Mouse (Mus musculus) frontal cortex, postnatal 25 days (tissue): ENCODE measurements around the gene Syde1.
A peak's percentile ranks its signal among the peaks of the same experiment; 100 is the strongest.
"Not testable (repeated sequence)": the region's sequence is repeated elsewhere in the genome, so short reads cannot be mapped to it uniquely, and the experiment has no call there.

Source experiments
- DNase-seq, 2 experiments: peaks; one replicate each; pipeline ENCODE4 v3.0.0; 2022; ENCODE audit warnings: low spot score in 2 of 2

Gene Syde1

DNA sequence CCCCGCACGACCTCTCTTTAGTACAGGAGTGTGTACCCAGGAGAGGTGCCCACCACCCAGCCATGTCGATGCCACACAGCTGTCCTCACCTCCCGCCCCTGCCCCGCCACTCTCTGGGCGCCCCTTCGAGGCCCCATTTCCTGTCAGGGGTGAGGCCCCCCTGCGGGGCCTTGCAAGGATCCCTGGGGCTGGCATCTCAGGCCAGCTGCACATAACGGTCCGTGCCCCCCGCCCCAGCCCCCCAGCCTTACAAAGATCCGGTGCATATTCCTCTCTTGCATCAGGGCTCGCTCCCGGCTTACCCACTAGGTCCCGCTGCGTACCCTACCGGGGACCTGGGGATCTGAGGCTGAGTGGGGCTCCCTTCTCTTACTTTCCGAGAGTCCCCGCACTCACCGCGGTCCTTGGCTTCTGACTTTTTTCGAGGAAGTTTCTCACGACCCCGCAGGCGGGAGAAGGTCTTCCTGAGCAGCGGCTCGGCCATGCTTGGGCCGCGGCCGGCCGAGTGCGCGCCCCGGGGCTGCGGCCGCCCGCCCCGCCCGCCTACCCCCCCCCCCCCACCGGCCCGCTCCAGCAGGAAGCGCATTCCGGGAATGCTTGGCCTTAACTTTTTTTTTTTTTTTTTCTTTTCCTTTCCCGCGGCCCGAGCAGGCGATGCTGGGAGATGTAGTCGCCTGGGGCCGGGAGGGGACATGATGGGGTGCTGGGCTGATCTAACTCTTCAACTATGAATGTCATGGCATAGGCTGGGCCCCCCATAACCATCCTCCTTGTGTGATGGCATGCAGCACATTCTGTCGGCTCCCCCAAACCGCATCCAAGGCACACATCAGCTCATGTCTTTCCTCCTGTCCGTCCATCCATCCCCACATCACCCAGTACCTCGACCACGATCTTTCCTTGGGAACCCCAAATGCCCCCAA lies at the start of gene Syde1:
Gene Syde1, minus strand, starts transcription at position 559 of the 923 bp plus-strand sequence.
- DNase-seq: no peak

DNA sequence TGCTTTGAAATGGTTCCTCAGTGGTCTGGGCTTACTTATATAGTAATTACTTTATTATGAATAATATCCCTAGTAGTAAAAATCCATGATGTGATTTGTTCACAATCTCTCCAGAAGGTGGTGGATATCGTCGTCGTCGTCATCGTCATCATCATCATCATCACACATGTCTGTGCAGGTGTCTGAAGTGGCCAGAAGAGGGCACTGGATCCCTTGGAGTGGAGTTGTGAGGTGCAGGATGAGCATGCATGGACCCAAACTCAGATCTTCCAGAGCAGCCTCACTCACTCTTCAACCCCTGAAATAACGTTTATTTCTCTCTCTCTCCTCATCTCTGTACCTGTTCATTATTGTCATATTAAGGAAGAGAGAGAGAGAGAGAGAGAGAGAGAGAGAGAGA lies 40.5 kb upstream of the Syde1 start:
- peak; percentile 9 to 11 for DNase-seq

DNA sequence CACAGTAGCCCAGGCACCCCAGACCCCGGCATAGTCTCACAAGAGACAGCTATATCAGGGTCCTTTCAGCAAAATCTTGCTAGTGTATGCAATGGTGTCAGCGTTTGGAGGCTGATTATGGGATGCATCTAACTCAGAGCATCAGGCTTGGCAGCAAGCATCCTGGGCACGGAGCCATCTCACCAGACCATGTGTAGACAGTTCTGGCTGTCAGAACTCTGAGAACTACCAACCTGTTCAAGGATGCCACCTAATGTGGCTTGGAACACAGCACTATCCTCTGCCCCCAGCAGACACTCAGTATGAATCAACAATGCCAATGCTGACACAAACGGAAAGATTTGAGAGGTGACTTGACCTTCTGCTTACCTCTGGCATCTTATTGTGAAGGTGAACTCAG lies 38.4 kb upstream of the Syde1 start:
- DNase-seq: no peak

DNA sequence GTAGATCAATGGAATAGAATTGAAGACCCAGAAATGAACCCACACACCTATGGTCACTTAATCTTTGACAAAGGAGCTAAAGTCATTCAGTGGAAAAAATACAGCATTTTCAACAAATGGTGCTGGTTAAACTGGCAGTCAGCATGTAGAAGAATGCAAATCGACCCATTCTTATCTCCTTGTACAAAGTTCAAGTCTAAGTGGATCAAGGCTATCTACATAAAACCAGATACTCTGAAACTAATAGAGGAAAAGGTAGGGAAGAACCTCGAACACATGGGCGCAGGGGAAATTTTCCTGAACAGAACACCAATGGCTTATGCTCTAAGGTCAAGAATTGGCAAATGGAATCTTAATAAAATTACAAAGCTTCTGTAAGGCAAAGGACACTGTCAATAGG lies 31.4 kb upstream of the Syde1 start:
- not testable (repeated sequence) for DNase-seq

DNA sequence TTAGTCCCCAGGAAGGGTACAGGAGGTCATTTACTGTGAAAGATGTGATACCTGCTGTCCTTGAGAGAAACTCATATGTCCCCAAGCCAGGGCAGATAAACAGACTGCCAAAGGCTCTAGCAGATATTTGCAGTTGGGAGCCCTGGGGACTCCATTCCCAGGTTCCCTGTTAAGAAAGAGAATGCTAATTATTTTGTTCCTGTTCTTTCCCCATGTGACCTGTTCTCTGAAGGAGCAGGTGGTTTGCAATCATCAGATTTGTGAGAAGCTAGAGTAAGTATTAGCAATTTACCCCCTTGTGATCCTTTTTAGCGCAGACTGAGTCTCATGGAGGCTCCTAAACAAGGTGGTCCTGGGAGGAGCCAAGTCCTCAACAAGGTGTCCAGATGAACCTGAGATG lies 26.2 kb upstream of the Syde1 start, which contains the start of gene Olfr1357:
Gene Olfr1357, minus strand, starts transcription at position 101 of the 400 bp plus-strand sequence.
- no peak for DNase-seq

DNA sequence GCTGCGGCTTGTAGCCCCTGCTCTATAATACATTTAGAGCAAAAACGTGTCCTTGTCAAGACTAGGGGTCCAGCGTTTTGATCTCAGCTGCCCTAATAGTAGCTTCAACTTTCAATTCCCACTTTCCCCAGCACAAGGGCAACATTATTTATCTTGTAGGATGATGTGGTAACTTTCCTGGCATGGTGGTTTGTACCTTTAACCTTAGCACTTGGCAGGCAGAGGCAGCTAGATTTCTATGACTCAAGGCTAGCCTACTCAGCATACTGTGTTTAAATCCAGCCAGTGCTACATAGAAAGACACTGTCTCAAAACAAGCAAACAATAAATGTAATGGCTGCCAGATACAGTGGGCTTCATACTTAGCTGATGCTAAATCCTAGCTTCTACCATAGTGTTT lies 15.8 kb upstream of the Syde1 start:
- DNase-seq: no peak

DNA sequence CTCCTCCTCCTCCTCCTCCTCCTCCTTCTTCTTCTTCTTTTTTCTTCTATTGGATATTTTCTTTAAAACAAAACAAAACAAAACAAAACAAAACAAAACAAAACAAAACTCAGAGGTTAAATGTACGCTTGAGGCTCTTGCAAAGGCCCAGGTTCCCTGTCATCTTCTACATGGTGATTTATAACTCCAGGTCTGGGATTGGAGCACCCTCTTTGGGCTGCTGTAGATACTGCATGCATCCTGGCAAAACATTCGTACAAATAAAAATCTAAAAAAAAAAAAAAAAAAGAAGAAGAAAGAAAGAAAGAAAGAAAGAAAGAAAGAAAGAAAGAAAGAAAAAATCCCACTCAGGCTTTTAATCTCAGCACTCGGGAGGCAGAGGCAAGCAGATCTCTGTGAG lies 13.3 kb upstream of the Syde1 start:
- peak; percentile 27 to 31 for DNase-seq

DNA sequence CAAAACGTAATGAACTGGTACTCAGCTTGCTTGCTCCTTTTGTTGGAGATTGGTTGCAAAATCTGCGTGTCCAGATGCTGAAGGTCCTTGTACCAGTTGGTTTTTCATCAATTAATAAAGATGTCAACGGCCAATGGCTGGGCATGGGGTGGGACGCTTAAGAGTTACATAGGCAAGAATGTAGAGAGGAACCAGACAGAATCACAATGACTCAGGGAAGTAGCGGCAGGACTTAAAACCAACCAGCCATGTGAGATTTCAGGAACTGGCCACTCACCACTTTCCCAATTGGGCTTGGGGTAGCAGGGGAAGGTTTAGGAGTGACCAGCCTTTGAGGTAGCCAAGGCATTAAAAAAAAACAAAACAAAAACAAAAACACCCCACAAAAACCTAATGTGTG lies 8.1 kb upstream of the Syde1 start:
- no peak for DNase-seq

DNA sequence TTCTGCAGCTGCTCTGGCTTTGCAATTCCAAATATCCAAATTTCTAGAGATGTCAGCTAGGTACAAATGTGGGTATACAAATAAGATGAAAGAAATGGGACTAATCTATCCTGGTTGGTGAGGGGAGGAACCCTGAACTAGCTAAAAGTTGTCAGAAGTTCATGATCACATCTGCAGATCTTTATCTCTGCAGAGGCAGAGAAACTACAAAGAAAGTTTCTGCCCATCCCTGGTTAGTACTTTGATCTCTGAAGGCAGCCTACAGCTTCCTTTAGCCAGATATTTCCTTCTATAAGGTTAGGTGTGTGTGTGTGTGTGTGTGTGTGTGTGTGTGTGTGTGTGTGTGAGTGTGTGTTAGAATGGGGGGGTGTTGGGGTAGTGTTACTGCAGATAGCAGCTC lies 2.8 kb upstream of the Syde1 start:
- no peak for DNase-seq

DNA sequence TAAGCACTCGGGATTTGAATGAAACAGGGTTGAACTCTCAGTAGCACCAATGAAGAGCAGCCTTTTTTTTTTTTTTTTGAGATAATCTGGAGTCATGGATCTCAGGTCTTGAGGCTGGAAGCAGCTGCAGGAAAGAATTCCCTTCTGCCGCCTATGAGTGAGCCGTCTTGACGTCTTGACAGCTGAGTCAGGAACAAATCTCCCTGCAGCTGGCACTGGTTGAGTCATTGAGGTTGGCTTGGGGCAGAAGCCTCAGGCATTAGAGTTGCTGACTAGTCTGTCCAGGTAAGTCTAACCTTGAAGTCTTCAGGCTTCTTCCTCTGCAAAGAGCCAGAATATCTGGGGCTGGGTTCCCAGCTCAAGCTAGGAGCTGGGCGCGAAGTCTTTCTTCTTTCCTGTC lies 2.4 kb upstream of the Syde1 start:
- no peak for DNase-seq

DNA sequence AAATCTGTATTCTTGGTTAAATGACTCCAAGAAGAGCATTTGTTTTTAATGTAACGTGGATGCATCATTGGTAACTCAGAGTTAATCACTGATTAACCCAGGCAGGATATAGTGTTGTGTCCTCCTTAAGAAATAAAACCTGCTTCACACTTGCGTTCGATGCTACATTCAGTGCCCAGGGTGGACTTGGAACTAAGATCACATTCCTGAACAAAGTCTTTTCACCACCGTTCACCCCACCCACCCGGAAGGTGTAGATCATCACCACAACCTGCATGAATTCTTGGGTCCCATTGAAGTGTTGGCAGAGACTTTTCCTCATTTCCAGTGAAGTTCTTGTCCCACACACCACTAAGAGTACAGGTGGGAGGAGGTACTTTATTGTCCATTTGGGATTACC lies 2.0 kb upstream of the Syde1 start:
- no peak for DNase-seq

DNA sequence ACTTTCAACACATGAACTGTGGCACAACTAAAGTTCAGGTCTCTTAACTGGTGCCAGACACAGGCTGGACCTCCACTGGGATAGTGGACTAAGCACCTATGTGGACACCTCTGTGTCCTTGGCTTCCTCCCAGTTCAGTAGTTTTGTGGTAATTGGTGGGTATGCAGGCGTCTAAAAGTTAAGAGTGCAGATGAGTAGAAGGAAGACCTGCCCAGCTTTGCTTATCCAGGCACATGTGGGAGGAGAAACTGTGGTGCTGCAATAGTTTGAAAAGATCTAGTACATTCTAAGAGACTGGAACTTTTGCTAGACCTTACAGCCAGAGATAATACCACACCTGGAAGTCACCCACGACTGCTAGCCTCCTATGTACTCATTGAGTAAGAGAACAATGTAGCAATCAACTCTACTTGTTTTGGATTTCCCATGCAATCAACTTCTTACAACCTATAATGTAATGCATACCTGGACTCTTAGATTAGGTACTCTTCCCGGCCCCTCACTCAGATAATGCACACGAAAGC lies 1.2 kb upstream of the Syde1 start:
- no peak for DNase-seq

DNA sequence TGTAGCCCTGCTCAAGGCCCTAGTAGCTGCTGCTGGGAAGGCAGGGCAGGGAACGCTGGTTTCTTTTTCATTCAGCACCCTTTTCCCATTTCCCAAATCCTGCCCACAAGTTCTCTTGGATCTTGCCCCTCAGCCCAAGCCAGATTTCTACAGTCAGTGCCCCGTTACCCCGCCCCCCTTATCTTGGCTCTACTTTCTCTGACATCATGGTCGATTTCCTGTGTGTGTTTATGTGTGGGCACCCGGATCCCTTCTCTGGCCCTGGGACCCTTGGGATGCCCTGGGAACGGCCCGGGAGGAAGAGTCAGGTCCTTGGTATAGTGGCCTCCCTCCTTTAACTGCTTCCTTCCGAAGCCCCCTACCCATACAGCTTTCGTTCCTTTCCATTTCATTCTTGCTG lies 1.0 kb downstream of the Syde1 start:
- no peak for DNase-seq

DNA sequence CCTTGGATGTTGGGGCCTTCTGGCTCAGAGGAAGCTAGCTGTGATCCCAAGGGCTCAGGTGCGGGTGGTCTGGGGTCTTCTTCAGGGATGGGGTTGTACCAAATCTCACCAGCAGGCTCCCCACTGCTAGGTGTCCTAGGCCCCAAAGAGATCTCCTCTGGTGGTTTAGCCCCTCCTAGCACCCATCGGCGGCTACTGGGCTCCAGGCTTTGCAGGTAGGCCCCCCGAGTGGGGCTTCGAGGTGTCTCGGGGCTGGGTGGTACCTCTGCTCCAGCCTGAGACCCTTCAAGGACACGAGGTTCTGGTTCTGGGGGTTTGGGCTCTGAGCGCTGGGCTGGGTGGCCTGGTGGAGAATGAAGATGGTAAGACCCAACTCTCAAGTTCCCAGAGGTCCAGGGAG lies 1.9 kb downstream of the Syde1 start:
- no peak for DNase-seq

DNA sequence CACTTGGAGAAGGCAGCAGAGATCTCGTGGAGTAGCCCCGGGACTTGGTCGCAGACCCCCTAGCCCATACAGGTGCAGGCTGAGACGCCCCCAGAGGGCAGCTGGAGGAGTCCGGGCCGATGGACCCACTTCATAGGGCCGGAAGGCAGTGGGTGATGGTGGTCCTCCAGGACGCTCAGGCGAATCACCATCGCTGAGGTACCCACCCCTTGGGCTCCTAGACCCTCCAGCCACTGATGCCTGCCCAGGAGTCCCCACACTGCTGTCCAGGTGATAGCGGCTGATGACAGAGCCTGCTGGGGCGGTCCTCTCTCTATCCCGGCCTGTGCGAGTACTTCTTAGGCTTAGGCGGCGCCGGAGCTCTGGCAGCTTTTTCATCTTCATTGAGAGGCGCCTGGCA lies 2.5 kb downstream of the Syde1 start:
- DNase-seq: no peak

DNA sequence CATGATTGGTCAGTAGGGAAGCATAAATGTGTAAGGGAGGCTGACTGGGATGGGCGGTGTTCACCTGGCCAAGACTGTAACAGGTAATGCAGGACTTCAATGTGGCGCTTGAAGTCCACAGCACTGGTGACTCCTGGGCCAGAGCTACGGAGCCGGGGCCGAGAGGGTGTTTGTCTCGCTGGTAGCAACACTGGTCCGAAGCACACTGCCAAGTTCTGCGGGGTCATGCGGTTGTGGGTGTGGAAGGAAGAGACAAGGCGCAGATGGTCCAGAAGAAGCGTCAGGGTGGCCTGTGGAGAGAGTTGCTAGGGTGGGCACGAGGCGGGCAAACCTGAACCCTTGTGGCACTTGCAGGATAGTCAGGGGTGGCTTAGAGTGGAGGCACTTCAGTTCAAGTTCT lies 5.7 kb downstream of the Syde1 start:
- DNase-seq: no peak

DNA sequence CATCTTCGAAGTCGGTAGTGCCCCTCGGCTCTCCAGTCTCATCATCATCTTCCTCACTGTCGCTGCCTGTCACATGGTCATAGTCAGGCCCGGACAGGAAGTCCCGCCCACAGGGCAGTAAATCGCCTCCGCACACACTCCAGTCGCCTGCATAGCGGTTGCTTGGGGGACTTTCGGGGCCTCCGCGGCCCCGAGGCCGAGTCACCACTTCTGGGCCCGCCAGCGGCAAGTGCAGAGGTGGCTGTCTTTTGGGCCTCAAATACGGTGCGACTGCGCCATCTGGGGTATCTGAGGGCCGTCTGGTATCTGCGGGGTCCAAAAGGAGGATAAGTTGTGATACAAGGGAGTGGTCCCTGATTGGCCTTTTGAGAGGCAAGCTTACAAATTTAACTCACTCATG lies 6.2 kb downstream of the Syde1 start:
- DNase-seq: no peak

DNA sequence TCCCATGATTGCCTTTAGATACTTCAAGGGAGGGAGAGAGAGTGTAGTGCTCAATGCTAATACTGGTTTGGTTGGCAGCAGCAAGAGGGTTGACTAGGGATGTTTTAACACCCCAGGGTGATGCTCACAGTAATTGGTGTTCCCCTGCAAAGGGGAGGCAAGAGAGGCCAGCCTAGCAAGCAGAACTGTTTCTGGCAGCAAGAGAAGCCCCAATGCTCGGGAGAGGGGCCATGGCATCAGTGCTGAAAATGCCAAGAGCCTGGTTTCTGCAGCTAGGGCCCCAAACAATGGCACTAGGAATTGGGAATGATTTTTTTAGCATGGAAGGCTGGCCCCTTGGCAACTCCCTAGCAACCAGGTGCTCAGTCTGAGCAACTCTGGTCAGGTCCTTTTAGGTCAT lies 6.8 kb downstream of the Syde1 start:
- no peak for DNase-seq

DNA sequence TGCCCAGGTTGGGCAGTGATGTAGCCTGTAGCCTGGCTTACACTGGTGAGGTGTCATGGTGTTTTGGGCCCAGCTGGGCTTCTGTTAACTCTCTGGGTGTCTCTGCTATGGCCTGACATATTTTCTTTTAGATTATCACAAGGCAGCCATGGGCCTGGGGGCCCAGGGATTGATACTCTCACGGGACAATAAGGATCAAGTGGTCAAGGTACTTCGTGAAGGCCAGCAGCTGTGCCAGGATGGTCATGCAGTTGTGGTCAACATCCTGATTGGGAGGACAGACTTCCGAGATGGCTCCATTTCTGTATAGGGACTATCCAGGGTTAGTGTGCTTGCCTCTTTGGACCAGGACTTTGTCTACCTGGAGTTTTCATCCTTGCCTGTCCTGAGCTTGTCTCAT lies 7.8 kb downstream of the Syde1 start:
- DNase-seq: no peak

DNA sequence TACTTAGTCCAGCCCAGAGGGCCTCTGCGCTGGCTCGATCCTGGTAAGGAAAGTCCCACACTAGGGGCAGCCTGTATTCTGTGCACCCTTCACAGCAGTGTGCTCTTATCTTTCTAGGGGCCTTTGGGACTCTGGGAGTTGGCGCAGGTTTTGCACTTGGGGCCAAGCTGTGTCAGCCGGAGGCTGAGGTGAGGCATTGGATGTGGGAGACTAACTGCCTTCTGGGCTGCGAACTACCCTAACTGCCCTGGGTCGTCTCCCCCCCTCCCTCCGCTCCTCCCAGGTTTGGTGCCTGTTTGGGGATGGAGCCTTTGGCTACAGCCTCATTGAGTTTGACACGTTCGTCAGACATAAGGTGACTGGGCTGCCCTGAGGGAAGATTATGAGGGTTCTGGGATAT lies 8.4 kb downstream of the Syde1 start:
- DNase-seq: no peak

DNA sequence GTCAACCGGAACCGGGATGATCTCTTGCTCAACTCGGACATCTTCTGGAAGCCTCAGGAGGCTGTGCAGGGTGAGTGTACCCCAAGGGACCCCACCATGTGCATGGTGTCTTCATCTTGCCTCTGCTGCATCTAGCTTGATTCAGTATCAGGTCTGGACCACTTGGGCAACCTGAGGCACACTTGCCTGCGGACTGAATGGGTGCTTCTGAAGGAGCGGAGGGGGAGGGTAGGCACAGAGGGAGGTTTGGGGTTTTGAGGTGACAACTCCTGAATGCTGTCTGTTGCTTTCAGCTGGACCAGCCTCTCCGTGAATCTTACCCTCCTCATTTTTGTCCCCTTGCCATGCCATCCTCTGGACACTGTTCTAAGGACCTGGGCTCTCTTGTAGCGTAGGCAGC lies 10.6 kb downstream of the Syde1 start:
- no peak for DNase-seq

DNA sequence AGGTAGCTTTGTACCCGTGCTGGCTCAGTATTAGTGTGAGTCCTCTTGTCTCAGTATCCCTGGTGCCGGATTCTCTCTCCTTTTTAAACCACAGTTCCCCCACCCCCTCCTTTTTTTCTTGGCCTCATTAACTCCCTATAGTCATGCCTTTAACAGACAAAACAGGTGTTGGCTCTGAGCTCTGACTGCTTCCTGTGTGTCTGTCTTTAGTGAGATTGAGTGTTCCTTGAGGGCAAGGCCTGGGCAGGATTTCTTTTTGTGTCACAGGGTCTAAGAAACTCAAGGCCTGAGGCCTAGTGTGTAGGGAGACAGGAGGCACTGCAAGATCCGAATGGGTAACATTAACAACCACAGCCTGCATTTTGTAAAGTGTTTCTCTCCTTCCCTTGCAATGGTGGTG lies 13.6 kb downstream of the Syde1 start:
- DNase-seq: no peak

DNA sequence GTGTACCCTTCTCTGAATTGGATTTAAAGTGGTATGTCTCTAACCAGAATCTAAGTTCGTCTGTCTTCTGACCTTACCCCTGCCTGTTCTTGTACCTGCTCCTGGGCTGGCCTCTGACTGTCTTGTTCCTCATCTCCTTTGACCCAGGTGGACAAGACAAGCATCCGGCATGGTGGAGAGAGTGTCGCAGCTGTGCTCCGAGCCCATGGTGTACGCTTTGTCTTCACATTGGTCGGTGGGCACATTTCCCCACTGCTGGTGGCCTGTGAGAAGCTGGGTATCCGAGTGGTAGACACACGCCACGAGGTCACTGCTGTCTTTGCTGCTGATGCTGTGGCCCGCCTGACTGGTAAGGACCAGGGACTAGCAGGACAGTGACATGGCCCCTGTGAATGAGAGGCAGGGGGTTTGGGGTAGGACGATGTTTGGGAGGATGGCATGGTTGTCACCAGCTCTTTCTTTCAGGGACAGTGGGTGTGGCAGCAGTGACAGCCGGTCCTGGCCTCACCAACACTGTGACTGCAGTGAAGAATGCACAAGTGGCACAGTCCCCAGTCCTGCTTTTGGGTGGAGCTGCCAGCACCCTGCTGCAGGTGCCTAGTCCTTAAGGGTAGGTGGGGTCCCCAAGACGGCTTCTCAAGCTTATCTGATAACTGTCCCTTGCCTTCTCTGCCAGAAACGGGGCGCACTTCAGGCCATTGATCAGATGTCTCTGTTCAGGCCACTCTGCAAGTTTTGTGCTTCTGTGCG lies 15.2 kb downstream of the Syde1 start:
- DNase-seq: no peak
